Mouse (Mus musculus) heart, postnatal 10 days (tissue): ENCODE measurements around the gene 4930442H23Rik. TPM values are rescaled to one million over a fixed set of nuclear protein-coding genes. Genes with fewer than 3 reads are reported as not detected.
"Not testable (repeated sequence)": the region's sequence is repeated elsewhere in the genome, so short reads cannot be mapped to it uniquely, and the experiment has no call there.

ENCODE experiments used
- DNase-seq, 2 experiments: peaks; one replicate each; pipeline ENCODE4 v3.0.0; 2021
- intact Hi-C: fragments of 180-260 bp; cut with DNase I; formaldehyde crosslinking; loops from one replicate; pipeline ENCODE4 v1.15.1; 2025
- total RNA-seq, 2 experiments: library from RNA; stranded (reverse); gene quantifications; 2 replicates each; pipeline ENCODE4 v1.2.3; 2021

The 4930442H23Rik gene
- total RNA-seq, 2 experiments from 2014 or later, result not detected

- intact Hi-C loops, result loop anchor here (1.0 to 5.0 kb wide), 2 partner anchors 19 to 248 kb away; no protein-coding TSS in a partner anchor
- peak in 1 of 2 experiments; percentile 40 for DNase-seq
These were observed 15.3 kb upstream of the 4930442H23Rik start for GRCm38 (mm10) chr10:81198990-81199389.

GRCm38 (mm10) chr10:81198230-81198629 lies 14.6 kb upstream of the 4930442H23Rik start:
- intact Hi-C loops, result loop anchor here (1.0 to 5.0 kb wide), 2 partner anchors 20 to 249 kb away; no protein-coding TSS in a partner anchor
- peak; percentile 79 to 82 for DNase-seq

DNA sequence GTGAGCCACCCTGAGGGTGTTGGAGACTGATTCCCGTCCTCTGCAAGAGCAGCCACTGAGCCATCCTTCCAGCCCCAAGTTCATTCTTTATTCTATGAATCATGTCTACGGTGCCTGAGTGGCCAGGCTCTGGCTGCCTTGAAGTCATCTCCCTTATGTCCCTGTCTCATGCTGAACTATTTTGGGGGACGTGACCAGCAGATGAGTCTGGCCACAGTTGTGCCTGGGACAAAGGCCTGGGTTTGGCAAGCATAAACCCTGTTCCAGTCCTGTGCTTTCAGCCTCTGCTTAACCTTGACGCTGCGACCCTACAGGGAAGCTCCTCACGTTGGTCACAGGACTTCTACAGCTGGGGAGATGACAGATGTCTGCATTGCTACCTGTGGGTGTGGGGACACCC lies 13.7 kb upstream of the 4930442H23Rik start:
- intact Hi-C loops, result loop anchor here (5.0 kb wide), 1 partner anchor 250 kb away; no protein-coding TSS in a partner anchor
- peak; percentile 58 to 71 for DNase-seq

DNA sequence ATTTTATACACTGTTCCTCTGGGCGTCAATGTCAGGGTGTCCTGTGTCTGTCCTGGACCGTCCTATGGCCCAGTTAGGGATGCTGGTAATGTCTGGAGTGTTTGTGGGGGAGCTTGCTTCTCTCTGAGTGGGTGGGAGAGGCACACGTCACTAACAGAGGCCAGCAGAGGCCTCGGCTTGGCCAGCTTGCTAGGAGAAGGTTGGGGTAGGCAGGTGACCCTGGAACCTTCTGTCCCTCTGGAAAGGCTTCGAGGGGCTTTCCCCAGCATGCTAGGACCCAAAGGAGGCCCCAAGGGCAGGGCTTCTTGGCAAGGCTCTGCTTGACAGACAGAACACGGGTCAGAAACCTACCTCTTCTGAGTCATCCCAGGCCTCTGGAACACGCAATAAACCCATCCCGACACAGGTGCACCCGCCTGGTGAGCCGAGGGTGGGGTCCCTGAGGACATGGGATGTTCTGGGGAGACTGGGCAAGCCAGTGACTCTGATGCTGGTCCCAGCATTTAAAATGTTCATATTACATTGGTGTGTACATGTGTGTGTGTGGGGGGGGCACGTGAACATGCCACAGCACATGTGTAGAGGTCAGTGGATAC lies 12.9 kb upstream of the 4930442H23Rik start:
- DNase-seq, result peak; percentile 68 to 71
- intact Hi-C loops, result loop anchor here (5.0 kb wide), 1 partner anchor 251 kb away; no protein-coding TSS in a partner anchor

DNA sequence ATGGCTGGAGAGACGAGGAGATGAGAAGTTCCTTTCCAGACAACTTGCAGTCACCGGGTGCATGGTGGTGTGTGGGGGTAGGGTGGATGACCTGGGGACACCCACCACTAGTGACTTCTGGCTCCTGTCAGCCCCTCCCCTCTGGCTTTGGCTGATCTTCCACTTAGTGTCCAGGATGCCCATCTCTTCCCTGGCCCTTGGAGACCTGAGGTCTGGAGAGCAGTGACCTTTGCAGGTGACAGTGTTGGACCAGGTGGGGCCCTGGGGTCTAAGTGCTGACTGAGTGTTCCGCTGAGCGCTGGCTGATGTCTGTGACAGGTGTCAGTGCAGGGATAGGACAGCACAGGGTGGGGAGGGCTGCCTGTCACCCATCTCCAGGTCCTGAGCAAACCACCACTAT lies 11.7 kb upstream of the 4930442H23Rik start:
- intact Hi-C loops, result loop anchor here (5.0 kb wide), 1 partner anchor 252 kb away; no protein-coding TSS in a partner anchor
- peak; percentile 32 to 55 for DNase-seq

- intact Hi-C loops, result no loop called here
- DNase-seq, result peak; percentile 82 to 83
These were observed 10.5 kb upstream of the 4930442H23Rik start for GRCm38 (mm10) chr10:81193991-81194774.

DNA sequence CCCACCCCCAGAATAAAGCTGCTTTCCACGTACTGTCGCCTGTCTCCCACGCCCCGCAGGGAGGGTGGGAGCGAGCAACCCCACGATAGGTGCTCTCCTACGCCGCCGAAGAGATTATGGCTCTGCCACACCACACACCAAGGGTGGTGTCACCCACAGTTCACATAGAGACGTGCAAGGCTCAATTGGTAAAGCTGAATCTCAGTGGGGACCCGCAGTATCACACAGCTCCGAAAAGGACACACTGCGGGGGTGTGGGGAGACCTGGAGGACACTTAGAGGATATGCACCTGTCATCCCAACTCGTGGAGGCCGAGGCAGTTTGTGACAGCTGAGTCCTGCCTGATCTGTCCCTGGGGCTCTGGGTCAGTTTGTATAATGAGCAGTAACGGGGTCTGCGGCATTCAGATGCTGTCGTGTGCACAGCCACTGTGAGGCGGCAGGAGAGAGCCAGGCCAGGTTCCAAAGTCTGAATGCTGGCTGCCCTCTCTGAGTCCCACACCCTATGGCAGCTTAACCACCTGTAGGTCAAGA lies 9.4 kb upstream of the 4930442H23Rik start:
- peak; percentile 66 to 76 for DNase-seq
- intact Hi-C loops, result no loop called here

- intact Hi-C loops, result no loop called here
- peak; percentile 87 to 90 for DNase-seq
These were observed 8.8 kb upstream of the 4930442H23Rik start for GRCm38 (mm10) chr10:81192270-81192967.

DNA sequence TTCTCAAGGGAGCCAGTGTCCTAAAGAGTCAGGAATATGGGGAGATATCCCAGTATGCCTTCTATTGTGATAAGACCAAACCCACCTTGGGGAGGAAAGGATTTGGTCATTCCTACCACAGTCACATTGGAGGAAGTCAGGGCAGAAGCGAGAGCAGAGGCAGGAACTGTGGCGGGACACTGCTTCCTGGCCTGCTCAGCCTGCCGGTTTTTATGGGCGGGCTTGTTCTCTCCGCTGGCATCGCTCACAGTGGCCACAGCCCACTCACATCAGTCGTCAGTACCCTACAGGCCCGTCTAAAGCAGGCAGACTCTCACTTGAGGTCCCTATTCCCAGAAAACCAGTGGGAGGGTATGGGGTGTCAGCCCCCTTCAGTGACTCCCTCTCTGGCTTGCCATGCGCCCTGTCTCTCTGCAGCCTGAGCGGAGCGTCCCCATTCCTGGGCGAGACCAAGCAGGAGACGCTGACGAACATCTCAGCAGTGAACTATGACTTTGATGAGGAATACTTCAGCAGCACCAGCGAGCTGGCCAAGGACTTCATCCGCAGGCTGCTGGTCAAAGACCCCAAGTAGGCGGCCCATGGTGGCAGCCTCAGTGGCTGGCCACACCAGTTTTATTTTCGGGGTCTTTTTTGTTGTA lies 7.8 kb upstream of the 4930442H23Rik start:
- intact Hi-C loops, result no loop called here
- peak; percentile 33 to 47 for DNase-seq

DNA sequence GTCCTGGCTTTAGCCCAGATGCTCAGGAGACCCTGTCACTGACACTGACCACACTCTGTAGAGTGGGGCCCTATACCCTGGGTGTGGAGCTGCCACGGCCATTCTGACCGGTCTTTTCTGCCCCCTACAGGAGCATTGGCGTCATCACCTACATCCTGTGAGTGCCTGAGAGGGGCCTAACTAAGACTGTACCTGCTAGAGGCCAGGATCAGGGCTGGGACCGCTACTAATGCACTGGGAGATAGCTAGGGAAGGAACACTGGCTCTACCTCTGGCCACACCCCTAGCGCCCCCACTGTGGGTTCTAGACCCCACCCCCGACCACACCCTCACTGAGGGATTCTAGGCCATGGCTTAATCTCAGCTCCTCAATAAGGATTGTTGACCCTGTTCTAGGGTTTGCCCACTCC lies 7.3 kb upstream of the 4930442H23Rik start:
- DNase-seq, result no peak
- intact Hi-C loops, result no loop called here

GRCm38 (mm10) chr10:81190236-81190911 lies 6.7 kb upstream of the 4930442H23Rik start:
- DNase-seq, result peak in 1 of 2 experiments; percentile 61
- intact Hi-C loops, result no loop called here

- DNase-seq, result no peak
- intact Hi-C loops, result no loop called here
These were observed 6.2 kb upstream of the 4930442H23Rik start for GRCm38 (mm10) chr10:81189821-81190220.

GRCm38 (mm10) chr10:81187161-81187560 lies 3.5 kb upstream of the 4930442H23Rik start:
- no peak for DNase-seq
- intact Hi-C loops, result no loop called here

DNA sequence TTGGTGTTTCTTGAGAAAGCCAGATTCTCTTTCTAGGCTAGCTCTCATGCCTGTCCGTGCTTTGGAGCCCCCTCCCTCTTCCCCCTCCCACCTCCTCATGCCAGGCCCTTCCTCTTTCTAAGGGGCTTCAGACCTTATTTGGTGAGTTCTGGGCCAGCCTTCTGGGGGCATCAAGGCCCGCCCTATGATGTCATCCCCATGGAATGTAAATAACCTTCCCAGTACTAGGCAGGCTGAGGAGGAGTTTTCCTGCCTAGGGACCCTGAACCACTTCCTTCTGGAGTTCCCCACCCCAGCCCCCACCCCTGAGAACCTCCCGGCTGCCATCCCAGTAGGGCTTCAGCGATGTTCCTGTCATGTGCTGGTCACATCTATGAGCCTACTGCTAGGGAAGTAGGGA lies 1.1 kb upstream of the 4930442H23Rik start:
- intact Hi-C loops, result no loop called here
- no peak for DNase-seq

DNA sequence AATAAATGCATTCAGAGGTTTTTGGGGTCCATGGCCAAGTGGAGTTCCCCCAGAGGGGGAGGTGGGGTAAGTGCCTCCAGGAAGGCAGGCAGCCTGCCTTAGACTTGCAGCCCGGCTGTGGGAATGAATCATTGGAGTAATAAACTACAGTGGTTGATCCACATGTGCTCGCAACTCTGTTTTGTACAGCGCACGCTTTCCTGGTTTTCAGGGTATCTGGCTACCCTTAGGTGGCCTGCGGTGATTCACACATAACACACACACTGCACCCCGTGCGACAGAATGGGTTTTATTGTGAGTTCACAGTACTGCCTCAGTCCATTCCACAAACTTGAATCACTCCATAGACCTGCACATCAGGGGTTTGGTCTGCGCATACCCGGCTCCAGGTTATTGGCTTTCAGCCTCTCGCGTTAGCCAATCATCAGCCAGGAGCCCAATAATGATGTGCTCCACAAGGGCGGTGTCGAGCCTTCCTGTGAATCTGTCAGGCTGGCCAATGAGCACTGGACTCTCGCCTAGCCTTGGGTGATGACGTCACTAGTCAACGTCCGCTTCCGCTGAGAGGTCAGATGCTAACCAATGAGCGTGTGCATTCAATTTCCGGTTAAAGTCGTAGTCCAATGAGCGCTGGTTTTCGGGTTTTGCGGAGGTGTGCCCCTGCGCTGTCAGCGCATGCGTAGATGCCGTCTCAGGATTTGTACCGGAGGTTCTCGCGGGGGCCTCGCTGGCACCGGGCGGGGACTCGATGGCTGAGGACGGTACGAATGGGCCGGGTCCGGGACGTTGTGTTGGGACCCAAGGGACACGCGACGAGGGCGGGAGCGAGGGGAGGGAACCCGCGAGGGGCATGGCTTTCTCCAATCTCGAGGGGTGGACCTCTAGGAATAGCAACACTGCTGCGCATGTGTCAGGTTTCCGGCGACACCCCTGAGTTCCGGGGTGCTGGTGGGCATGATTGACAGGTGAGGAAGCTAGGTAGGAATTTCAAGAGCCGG lies 1.0 kb downstream of the 4930442H23Rik start, which contains the start of gene Dapk3:
TSS of gene Dapk3 (plus strand) at position 670 of the 998 bp plus-strand sequence.
- peak; percentile 98 for DNase-seq
- intact Hi-C loops, result no loop called here

DNA sequence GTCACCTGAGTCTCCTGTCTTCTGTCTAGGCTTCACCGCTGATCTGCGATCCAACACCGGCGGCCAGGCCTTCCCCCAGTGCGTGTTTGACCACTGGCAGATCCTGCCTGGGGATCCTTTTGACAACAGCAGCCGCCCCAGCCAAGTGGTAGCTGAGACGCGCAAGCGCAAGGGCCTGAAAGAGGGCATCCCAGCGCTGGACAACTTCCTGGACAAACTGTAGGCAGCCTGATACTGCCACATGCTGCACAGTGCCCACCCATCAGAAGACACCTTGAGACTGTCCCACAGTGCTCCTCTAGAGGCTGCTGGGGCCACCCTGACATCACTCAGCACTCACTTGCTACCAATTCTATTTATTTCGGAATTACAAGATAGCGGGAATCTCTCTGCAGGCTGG lies 1.8 kb downstream of the 4930442H23Rik start:
- intact Hi-C loops, result not testable (repeated sequence)
- peak; percentile 20 to 27 for DNase-seq

GRCm38 (mm10) chr10:81180946-81181345 lies 2.7 kb downstream of the 4930442H23Rik start:
- intact Hi-C loops, result no loop called here
- DNase-seq, result no peak
